Mouse (Mus musculus): ENCODE results near the gene Gm1043.

Gene Gm1043
- long read RNA-seq, experiment 1 = 0 reads
- long read RNA-seq, experiment 2, partial matches to known transcripts = 0 of 1 reads
- long read RNA-seq, experiment 2, other reads (novel, unspliced or antisense) = 1 of 1 reads

DNA sequence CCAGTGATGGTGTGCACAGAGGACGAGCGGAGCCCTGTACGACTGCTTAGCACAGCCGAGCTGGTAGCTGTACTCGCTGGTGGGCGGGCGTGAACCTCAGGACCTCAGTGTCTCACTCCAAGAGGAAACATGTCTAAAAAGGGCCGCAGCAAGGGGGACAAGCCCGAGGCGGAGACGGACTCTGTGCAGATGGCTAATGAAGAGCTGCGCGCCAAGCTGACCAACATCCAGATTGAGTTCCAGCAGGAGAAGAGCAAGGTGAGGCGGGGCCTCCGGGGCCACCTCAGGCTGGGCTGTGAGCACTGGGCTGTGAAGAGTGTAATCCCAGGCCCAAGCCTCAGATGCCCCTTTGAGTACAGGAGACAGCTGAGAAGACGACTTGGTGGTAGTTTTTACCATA lies at the start of gene Gm1043:
Gm1043 (plus strand) TSS at position 130 of the 400 bp plus-strand sequence.
- intact Hi-C loops (cut with DNase I) = no loop called here

DNA sequence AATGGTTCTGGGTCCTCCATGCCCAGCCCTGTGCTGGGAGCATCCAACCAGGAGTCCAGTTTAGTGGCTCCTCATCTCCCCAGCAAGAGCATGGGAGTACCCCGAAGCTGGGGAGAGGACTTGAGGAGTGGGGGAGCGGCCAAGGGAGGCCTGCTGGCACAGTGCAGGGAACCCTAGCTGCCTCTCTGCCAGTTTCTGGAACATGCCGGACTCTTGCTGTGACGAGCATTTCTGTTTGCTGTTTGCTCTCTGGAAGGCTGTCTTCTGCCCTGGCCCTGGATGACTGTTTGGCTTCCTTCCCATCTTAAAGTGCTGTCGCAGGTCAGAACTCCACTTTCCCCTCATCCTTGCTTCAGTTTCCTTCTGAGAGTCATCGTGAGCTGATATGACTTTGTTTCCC lies 49.3 kb upstream of the Gm1043 start:
- intact Hi-C loops (cut with DNase I) = loop anchor here (5.0 kb wide), 1 partner anchor 71 kb away; no protein-coding TSS in a partner anchor

DNA sequence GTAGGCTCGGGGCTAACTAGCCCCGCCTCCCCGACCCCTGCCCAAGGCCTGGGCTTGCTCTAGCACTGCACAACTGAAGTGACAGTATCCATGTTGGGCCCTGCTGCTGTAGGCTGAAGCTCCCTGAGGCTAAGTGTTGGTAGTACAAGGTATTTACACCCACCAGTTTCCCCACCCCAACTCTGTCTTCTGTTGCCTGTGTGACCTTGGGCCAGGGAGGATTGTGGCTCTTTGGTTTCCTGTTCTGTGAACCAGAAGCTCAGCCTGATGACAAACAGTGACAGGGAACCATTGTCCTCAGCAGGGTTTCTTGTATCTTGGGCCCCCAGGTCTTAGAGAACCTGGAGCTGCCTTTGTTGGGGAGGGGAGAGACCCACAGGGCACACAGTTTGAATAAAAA lies 48.3 kb upstream of the Gm1043 start:
- intact Hi-C loops (cut with DNase I) = loop anchor here (5.0 kb wide), 1 partner anchor 70 kb away; no protein-coding TSS in a partner anchor

DNA sequence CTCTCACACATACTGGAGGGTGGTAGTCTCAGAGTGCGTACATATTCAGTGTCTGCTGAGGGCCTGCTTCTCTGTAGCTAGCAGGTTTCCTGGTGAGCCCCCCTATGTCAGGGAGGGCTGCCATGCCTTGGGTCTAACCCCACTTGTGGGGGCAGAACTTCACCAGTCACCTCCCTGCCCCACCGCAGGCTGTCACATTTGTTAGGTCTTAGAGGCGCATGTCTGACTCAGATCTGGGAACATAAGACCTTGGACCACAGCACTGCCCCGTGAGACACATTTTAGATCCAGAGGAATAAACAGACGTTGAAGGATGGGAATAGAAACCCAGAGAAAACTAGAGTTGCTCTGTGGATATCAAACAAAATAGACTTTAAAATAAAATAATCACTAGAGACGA lies 45.3 kb upstream of the Gm1043 start:
- intact Hi-C loops (cut with DNase I) = loop anchor here (5.0 kb wide), 1 partner anchor 67 kb away; no protein-coding TSS in a partner anchor

DNA sequence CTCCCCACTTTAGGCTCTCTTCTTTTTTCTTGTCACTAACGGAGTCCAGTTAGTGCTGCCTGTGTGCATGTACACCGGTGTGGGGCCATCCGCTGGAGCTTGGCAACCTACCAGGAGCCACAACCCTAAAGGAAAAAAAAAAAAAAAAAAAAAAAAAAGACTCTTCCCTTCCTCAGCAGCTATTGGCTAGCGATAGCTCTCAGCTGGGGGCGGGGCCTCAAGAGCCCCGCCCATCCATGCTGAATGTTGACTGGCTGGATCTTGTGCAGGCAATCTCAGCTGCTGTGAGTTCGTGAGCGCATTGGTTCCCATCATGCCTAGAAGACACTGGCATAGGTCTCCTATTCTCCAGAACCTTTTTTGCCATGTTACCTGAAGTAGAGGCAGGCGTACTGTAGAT lies 44.5 kb upstream of the Gm1043 start:
- intact Hi-C loops (cut with DNase I) = no loop called here

DNA sequence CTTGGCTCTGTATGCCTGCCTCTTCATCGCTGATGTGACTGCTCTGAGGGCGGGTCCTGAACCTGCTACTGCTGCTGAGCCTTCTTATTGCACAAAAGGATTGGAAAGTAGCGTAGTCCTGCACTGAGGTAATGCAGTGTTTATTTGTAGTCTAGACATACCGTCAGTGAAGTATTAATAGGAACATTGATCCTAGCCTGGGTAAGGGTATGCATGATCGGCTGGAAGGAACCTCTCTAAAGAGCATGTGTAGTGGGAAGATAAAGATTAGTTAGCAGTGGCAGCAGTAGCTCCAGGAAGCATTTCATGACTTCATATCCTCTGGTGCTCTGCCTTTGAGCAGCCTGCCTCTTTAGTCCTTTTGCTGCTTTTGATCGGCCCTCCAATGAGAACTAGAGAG lies 43.5 kb upstream of the Gm1043 start:
- intact Hi-C loops (cut with DNase I) = no loop called here

DNA sequence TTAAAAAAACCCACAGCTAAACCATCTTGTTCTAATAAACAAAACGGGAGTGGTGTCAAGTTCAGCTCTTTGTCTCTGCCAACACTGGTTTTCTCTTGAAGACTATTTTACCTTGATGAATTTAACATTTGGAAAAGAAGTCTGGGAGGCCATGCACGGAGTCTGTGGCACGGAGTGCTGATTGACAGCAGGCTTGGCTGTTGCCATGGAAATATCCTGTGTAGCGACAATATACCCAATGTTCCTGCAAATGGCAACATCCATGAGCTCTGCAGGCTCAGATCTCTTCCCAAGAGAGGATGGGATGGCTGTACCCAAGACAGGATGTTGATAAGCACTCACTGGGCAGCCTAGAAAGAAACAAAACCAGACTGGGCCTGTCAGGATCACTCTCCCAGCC lies 42.2 kb upstream of the Gm1043 start:
- intact Hi-C loops (cut with DNase I) = no loop called here

DNA sequence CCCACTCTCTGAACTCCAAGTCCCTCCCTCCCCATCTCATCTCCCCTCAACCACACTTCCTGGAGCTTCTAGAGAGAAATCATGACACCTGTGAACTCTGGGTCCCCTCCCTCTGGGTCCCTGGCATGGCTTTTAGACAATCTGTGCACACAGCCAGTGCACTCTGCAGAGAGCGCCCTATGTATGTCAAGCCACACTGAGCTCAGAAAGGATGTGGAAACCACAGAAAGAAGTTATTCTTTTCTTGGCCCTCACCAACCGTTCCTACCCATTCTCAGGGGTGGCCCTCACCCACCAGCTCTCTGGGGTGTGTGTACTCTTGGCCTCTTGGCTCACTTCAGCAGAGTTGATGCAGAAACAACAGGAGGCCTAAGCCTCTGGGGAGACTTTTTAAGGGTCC lies 40.4 kb upstream of the Gm1043 start:
- intact Hi-C loops (cut with DNase I) = no loop called here

DNA sequence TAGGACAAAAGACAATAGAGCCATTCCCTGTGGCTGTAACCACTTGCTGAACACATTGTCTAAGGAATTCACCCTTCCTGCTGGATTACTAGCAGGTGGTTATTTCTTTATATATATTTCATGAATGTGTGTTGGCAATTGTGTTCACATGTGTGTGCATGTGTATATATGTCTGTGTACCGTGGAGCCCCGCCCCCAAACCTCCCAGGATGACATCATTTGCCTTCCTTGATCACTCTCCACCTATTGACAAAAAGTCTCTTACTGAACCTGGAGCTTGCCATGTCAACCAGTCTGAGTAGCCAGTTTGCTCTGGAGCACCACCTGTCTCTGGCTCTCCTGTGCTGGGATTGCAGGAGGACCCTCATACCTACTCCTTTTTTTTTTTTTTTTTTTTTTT lies 39.6 kb upstream of the Gm1043 start:
- intact Hi-C loops (cut with DNase I) = no loop called here

DNA sequence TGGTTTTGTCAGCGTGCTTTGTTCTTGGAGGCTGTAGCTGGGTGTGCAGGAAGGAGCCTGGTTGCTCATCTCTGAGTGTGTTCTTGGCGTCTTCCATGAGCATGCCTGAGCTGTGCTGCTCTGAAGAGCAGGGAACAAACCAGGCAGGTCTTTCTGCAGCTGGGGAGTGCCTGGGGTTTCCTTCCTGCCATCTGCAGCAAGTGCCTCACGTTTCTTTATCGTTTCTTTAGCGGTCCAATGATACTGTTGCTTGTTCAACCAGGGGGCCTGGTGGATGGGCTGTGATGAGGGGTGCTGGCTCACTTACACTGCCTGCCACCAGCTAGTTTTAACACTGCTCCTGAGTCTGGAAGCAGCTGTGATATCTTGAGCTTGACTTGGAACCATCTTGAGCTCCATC lies 38.4 kb upstream of the Gm1043 start:
- intact Hi-C loops (cut with DNase I) = no loop called here

DNA sequence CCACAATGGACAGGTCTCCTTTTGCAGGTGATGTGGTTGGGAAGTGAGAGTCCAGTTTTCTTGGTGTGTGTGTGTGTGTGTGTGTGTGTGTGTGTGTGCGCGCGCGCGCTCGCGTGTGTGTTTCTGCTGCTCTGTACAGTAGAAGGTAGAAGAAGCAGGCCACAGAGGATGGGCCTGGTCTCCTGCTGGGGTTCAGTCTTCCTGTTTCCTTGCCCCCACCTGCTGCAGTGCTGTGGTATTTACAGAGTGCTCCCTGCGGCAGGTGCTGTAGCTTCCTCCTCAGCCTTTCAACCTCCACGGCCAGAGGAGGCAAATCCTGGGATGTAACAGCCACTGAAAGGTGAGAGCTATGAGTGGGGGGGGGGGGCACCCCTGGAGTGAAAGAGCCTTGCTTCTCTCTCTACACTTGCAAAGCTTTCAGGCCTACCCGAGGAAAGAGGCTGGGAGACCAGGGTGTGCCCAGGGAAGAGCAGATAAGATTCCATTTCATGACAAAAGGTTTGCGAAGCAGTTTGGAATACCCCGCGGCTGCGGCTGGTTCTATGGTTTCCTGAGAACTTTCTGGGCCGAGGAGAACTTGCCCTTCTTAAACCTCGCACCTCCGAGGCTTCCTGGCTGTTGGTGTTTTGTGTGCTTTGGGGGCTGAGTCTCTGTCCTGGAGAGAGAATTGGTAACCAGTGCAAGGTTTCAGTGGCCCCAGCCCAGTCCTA lies 37.8 kb upstream of the Gm1043 start:
- intact Hi-C loops (cut with DNase I) = no loop called here

DNA sequence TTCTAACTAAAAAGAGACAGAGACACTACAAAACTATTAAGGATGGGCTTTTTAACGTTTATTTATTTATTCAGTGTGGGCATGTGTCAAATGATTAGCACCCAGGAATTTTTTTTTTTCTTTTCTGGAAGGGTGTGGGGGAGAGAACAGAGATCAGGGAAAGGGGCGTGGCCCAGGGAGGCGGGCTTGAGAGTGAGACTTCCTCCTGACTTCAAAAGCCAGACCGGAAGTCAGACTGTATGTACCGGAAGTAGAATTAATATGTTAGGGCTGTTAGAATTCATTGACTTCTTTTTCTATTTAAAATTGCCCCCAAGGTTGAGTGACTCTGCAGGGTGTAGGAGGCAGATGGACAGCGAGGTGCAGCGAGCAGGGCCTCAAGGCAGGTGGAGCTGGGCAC lies 37.2 kb upstream of the Gm1043 start:
- intact Hi-C loops (cut with DNase I) = no loop called here

DNA sequence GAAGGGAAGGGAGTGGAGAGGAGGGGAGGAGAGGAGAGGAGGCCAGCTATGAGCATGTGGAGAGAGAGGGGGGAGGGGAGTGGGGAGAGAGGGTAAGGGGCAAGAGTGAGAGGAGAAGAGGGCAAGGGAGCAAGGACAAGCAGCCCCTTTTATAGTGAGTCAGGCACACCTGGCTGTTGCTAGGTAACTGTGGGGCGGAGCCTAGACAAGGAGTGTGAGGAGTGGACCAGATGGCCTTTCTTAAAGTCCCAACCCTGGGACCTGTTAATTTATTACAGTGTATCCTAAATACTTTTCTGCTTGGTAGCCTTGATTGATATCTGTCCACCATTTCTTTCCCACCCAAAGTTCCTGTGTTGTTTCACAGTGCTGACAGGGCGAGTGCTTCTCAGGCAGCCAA lies 36.1 kb upstream of the Gm1043 start:
- intact Hi-C loops (cut with DNase I) = no loop called here

DNA sequence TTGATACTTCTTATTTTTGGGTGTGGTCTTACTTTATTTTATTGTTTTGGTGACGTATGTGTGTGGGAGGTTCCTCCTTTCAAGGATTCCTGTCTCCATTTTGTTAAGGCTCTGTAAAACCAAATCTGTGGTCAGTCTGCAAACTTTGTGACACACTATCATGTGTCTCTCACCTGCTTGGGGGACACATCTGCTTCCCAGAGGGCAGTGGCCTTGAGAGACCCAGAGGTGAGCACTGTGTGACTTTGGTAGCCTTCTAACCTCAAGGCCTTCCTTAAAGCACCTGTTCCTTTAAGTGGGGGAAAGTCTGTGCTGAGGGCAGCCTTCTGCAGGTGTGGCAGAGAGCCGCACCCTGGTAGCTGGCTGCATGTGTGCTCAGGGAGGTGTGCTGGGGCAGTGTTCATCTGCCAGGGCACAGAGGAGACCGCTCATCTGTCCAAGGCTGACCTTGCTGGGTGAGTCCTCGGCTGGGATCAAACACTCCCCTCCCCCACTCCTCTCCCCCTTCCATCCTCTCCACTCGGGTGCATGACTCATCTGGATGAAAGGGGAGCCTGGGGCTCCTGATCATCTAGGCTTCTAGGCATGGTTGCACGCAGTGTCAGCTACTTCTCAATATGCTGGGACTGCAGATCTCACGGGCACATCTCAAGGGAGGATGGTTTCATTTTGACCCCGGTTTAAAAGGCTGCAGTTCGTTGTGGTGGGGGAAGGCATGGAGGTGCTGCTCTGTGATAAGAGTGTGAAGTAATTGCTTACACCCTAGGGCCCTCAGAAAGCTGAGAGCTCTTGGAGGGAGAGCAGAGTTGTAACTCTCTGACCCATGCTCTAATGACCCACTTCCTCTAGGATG lies 34.4 kb upstream of the Gm1043 start:
- intact Hi-C loops (cut with DNase I) = no loop called here

DNA sequence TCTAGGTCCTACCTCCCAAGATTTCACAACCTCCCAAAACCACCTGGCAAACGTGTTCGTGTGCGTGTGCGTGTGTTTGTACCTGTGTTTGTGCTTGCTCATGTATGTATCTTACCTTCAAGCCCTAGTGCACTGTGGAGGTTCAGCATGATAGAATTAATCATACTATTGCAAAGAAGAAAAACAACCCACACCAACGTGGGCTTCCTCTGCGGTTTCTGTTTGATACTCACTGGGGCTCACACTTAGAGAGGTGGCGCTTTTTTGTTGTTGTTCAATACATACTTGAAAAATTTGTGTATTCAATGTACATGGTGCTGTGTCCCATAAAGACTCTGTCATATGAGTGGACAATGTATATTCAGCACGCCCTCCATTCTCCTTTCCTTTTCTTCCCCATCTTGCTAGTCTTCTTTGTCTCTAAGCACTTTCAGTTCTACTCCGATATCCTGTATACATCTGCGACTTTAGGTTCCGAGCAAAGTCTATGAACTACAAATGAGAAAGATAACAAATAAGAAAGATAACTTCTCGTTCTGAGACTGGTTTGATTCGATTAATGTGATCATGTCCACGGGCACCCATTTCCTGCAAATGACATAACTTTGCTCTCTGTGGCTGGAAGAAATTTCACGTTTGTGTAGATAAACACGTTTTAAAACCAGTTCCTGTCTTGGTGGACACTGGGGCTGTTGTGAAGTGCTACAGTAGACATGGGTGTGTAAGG lies 33.6 kb upstream of the Gm1043 start:
- intact Hi-C loops (cut with DNase I) = no loop called here

DNA sequence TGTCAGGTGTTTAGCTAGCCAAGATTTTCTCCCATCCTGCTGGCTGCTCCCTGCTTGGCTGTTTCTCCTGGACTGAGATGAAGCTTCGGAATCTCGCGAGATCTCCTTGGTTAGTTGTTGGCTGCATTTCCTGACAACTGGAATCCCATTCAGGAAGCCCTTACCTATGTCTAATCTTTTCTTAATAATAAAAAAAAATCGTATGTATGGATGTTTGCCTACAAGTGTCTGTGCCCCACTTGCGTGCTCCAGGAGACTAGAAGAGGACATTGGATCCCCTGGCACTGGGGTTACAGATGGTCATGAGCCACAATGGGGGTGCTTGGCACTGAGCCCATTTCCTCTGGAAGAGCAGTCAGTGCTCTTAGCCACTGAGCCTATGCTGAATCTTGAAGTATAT lies 32.3 kb upstream of the Gm1043 start:
- intact Hi-C loops (cut with DNase I) = no loop called here

DNA sequence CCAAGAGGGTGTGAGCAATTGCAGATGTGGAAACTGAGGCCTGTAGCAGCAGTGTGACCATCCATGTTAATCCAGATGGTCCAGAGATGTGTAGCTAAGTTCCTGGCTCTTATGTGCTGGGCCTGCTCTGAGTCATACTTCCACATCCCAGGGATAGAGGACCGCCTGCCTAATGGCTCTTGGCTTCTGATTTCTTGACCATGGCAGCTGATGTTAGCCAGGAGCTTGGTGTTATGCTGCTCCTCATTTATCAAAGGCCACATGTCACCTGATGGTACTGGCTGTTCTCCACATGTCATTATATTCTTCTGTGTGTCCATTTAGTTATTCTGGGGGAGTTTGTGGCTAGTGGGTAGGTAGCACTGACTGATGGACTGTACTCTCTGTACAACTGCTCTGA lies 29.4 kb upstream of the Gm1043 start:
- intact Hi-C loops (cut with DNase I) = no loop called here

DNA sequence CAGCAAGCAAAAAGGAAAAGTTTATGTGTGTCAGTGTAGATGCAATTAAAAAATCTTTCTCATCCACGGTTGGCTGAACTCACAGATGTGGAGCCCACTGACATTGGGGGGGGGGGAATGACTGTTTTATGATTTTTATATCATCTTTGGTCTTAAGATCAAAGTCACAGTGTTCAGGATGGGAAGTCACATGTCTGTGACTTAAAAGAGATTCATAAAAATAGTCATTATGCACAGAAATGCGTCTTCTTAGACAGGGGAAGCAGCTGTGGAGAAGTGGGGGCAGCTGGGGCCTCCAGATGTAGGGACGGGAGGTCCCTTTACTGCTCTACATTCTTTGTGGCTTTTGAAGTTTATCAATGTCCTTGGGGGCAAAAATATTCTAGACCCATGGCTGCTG lies 28.7 kb upstream of the Gm1043 start:
- intact Hi-C loops (cut with DNase I) = no loop called here

DNA sequence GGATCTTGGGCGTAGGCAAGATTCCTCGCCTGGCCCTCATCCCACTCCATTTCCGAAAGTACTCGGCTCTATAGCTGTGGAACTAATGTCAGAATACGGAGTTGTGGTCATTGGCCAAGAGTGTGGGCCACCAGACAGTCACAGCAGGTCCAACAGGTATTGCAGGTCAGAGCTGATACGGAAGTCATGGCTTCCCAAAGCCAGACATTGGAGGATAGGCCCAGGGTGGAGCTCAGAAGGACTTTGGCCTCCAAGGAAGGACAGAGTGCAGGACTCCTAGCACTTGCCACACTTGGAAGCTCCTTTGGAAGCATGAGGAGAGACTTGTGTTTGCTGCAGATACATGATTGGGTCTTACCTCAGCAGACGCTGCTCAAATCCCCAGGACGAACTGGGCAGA lies 23.6 kb upstream of the Gm1043 start:
- intact Hi-C loops (cut with DNase I) = no loop called here

DNA sequence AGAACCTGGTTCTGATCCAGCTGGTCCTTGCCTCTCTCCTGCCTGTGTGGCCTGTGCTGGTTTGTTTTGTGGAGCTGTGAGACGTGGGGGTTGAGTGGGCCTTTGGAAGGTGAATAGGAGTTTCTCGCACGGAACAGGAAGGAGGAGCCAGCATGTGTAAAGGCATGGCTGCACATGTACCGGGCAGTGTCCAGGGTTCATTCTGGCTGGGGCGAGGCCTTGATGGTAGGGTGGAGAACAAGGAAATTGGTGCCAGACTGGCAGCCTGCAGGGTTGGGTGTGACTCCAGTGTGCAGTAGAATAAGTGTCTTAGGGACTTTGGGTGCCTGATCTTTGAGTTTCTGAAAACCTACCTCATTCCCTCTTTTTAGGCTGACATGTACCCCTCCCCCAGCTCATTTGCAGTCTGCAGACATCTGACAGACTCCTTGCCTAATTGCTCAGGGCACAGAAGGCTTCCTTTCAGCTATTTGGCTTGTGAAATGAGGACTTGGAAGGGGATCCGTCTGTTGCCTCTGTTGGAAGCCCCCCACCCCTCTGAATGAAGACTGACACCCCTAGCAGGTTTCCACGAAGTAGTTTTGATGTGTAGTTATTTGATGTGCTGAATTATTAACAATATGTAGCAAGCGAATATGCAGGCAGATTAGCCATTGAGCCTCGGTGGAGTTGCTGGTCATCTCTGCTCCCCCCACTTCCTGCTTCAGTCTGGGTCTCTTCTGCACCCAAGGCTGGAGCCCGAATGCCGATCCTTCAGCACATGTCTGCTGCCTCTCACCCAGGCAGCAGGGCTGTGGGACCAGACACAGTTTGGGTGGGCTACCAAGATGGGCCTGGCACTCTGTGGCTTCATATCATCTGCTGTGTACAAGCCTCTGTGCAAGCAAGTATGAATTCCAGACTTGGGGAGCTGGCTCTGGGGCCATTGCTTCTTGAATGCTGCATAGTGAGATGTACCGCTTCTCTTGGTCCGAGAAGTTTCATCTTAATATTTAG lies 20.4 kb upstream of the Gm1043 start:
- intact Hi-C loops (cut with DNase I) = no loop called here

All from adrenal gland (tissue).